Mouse (Mus musculus) lung, postnatal 36 days (tissue): Measurements from ENCODE around the gene Ulk3.

ENCODE experiments used
- DNase-seq: peaks from one replicate; pipeline ENCODE4 v3.0.0; 2022; ENCODE audit warnings: mixed read lengths

Ulk3 gene

DNA sequence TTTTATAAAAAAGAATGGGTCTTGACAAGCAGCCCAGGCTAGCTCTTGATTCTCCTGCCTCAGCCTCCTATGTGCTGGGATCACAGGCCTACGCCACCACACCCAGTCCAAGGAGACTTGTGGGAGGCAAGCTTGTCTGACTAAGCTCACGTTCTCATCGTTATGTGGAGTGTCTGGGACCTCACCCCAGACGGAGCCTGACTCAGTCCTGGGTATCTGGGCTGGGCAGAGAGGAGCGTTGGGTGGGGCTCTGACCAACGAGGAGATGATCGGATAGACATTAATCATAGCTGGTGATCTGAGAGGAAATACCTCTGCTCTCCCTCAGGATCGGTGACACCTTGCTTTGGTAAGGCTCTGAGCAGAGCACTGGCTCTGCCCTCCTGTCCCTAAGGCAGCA is 29.6 kb downstream of the Ulk3 start:
- DNase-seq, result no peak

DNA sequence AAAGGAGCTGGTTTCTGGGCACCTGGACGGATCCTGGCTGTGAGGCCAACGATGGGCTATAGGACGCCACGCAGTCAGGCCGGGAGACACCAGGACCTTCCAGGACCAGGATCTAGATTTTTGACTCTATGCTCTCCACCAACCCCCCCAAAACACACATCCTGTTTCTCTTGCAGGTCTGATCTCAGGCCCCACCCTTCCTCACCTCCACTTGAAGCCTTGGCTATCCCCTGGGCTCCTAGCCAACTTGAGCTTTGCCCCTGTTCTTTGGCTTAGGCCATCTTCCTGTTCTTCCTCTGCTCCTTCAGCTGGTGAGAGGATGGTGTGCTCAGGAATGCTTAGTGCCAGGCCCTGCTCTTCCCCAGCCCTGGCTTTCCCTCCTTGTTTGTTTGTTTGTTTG is 31.4 kb downstream of the Ulk3 start, which contains the start of gene Lman1l:
Gene Lman1l (minus strand): TSS at position 101 of the 400 bp plus-strand sequence.
- DNase-seq, result no peak

DNA sequence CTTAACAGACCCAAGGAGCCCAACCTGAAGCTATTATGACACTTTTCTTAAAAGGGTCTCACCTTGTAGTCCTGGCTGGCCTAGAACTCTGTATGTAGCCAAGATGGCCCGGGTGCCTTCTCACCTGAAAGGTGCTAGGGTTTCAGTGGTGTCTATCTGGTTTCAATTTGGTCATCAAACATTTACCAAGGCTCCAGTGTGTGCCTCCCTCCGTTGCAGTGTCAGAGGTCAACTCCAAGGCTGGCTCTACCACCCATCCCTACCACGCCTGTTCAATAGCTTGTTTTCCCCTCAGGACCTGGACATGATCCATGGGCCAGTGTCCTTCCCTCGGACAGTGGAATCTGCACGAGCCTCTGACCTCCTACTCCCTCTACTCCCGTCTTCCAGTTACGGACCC is 35.0 kb downstream of the Ulk3 start:
- no peak for DNase-seq

DNA sequence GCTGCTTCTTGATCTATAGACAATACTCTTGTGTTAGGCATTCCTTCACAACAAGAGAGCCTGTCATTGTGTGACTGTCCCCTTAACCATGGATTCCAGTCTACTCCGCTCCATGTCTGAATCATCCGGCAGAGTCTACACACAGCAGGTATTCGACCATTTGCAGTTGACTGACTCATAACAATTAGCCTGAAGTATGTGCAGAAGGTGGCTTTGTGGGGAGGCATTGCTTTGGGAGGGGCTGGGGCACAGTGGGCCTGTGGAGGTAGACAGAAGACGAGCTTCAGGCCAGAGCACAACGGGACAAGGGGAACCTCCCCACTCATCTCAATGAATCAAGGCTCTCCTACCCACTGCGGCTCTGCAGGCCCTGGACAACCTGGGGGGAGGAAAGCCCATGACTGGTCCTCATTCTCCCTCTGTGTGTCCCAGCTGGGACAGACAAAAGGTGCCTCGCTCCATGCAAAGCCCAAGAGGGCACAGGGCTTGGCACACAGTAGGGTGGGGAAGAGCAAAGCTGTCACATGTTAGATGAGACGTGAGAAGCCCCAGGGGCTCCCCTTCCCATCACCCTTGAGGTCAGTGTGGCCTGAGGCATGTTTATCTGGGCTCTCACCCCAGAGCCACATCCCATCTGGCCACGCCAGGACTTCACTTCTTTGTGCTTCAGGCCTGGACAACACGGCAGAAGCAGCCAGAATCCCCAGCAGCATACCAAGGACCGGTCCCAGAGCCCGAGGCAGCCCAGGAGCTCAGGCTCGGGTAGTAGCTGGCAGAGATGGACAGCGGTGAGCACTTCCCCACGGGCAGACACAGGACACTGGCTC is 36.6 kb downstream of the Ulk3 start:
- DNase-seq, result no peak

DNA sequence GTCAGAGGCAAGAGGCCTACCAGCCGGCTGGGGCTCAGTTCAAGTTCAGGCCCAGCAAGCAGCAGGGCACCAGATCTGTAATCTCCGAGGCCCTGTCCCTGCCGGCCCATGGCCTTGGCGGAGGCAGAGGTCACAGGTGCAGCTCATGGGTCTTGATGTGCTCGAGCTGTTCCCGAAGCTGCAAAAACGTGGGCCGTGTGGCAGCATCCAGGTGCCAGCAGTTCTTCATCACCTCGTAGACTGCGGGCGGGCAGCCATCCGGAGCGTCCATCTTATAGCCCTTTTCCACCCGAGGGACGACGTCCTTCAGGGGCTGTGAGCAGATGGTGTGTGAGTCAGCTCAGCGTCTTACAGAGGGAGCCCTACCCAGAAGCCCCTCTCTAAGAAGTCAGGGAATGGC is 37.9 kb downstream of the Ulk3 start:
- DNase-seq, result no peak

DNA sequence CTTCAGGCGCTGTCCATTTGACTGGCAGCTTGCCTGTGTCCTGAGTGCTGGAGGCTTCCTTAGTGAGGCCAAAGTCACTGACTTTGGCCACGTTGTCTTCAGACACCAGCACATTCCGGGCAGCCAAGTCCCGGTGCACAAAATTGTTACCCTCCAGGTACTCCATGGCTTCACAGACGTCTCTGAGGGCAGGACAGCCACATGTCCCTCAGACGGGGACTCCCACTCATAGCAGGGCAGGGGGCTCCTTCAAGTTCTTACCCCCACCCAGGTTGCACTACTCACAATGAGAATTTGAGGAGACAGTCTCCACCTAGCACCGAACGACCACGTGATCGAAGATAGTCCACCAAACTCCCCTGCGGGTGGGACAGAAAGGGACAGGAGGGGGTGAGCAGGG is 38.6 kb downstream of the Ulk3 start:
- DNase-seq, result no peak

DNA sequence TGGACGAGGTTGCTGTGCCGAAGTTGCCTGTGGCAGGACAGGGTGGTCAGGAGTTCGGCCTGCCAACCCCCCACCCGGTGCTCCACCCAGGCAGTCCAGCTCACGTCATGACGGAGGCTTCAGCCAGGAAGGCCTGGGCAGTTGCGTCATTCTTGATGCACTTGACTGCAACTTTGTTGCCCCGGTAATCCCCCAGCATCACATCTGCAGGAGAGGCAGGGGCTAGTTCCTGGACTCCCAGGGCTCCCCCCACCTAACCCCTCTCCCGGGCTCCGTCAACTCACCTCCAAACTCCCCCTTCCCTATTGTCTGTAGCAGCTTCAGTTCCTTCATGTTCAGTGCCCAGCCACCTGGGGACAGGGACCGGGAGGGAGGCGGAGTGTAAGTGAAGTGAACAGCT is 39.5 kb downstream of the Ulk3 start:
- DNase-seq, result no peak

DNA sequence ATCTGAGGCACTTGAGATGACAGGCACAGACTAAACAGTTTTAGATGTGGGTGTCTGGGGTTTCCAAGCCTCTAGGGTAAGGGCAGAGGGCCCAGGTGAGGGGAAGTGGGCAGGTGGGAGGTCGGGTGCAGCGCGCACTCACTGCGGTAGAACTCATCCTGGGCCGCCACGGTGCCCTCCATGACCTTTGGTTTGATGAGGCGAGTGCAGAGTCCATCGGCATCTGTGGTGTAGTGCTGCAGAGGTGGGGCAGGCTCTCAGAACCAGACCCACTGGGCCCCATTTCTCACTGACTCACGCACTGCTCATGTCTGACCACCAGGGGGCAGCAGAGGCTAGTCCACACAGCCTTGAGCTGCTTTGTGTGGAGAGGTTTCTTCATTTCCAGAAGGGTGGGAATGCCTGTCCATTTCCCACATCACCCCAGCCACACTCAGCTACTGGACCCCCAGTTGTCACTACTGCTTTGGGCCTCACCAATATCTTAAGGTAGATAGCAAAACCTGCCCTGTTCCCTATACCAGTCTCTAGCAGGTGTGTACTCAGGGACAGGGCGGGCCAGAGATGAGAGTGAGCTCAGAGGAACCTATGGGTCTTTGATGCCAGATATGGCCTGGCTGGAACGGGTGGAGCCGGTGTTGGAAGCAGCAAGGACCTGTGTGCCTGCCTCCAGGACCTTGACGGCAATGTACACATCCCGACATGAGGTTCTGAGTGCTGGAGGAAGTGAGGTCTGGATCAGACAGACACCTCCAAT is 40.0 kb downstream of the Ulk3 start:
- DNase-seq, result peak; percentile 86

DNA sequence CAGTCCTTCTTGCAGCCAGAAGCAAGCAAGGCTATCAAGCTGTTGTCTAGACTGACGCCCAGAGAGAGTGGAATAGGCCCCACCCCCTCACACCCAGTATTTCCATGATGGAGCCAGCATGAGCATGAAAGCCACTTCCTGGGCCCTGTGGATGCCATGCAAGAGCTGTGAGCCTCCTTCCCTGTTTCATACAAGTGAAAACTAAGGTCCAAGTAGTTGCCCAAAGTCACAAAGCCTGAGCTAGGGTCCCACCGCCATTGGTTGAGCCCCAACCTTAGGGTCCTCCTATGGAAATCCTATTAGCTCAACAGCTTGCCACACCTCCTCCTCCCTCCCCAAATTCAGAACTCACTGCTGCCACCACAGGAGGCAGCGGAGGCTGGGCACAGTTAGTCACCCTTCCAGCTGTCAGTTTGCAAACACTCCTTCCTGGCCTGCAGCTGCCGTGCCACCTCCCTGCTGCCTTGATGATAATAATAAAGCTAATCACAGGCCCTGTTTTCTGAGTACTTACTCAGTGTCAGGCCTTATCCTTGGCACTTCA is 44.3 kb downstream of the Ulk3 start:
- peak; percentile 42 for DNase-seq

DNA sequence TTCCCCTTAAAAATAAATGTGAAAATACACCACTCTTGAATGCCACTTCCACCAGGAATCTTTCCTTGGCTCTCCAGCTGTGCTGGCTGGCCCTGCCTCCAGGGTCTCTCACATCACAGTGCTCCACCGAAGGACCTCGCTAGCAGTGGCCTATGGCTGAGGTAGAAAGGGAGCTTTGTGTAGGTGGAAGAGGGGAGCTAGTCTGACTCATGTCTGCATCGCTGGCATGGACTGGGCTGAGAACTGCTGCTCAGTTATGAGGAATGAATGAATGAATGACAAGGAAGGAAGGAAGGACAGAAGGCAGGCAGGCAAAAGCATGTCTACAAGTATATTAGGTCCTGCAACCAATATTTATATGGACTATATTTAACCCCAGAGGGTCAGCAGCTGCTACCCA is 48.0 kb downstream of the Ulk3 start:
- no peak for DNase-seq

DNA sequence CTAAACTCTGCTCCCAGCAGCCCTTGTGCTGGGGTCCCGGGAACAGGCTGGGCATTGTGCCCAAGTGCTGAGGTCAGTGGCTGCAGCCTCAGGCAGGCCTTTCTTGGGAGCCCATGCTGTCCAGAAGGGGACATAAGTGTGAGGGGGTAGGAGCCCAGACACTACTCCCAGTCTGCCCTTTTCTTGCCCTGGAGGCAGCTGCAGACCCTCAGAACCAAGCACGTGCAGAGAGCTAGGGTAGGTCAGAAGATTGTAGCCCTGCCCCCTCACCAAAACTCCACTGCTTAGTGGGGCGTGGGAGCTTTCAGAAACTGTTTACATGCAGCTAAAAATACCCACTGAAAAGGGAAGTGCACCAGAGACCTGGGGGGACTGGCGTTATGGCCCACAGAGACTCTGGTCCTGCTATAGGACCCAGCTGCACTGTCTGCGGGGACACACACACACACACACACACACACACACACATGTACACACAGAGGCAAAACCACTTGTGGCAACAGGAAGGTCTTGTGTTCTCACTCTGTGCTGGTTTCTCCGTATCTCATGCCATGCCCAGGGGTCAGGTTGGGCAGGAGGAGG is 48.6 kb downstream of the Ulk3 start:
- peak; percentile 83 for DNase-seq

DNA sequence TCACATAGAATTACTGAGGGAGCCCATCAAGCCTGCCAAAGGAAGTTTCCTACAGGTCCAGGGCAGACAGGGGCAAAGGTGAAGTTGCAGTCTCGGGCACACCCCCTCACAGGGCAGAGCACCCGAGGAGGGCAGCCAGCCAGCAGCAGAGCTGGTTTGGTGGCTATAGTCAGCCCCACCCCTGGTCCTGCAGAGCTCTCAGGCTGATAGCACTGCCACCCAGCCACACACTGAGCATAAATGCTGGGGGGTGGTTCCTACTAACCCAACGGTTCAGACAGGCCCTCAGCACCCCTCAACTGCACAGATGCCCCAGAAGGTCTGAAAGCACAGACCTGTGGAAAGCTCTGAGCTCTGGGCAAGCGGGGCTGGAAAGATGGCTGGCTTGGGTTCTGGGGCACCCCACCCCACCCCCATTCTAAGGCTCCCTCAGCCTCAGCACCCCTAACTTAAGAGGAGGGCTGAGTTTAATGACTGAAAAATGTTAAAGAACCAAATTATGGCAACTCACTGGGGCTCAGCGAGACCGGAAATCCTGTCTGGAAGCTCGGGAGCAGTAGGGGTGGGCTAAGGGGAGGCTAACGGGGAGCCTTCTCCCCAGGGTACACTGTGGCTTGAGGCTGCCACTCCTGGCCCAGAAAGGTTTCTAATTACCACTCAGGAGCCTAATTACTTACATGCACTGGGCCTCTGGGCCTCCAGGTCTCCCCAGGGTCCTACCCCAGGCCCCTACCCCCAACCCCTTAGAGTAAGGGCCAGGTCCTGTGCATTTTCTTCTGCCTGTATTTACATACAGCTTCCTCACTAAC is 49.6 kb downstream of the Ulk3 start:
- DNase-seq, result peak; percentile 87

DNA sequence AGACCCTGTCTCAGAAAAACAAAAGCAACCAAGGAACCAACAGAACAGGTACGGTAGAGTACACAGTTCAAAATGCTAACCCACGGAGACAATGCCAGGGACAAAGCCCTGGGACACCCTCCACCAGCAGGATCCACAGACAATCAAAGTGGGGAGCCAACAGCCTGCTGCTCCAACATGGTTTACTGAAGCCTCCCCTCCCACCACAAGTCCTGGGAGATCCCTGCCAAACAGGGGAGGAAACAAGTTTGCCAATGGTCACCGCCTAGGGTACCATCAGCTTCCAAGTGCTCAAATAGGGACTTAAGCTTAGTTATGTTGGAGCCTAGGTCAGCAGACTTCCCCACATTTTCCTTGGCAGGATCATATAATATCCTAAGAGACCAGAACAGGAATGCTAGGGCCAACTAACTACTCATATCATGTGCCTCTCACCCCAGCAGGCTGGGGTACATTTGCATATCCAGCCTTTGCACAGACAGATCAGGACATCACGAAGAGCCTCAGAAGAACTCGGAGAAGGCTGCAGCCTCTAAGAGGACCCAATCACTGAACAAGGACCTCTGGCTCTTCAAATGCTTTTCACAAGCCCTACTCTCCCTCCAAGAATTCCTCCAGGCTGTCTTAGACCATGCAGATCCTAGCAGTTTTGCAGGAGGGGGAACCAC is 50.5 kb downstream of the Ulk3 start:
- DNase-seq, result peak; percentile 37

DNA sequence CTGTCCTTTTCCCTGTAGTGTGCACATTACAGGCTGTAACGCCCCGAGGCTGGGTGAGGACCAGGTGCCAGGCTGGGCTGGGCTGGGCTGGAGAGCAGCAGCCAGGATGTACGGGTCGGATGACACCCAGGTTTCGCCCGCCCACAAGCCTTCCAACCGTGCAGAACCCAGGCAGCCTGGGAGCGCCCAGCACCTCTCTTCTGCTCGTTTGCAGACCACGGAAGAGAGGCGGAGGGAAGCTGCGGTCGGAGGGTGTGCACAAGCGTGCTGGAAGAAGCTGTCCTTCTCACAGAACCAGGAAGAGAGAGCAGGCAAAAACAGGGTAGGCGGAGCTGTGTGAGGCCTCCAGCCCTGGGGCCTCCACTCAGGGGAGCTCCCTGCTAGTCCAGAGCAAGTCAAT is 51.1 kb downstream of the Ulk3 start:
- peak; percentile 93 for DNase-seq

DNA sequence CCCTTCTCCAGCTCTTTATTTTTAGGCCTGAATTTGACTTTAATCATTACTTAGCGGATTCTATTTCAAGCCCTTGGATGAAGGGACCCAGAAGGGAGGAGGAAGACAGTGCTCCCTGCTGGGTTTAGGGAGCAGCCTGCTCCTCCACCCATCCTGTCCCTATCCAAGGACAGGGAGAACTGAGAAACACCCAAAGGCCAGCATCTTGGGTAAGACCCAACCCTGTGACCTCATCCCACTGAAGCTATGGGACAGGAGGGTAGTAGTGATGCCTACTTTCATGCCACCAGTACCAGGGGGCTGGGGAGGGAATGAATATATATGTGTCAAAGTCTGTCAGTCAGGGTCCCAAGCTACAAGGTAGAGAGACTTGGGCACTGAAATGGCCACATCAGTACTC is 51.8 kb downstream of the Ulk3 start:
- DNase-seq, result peak; percentile 36

DNA sequence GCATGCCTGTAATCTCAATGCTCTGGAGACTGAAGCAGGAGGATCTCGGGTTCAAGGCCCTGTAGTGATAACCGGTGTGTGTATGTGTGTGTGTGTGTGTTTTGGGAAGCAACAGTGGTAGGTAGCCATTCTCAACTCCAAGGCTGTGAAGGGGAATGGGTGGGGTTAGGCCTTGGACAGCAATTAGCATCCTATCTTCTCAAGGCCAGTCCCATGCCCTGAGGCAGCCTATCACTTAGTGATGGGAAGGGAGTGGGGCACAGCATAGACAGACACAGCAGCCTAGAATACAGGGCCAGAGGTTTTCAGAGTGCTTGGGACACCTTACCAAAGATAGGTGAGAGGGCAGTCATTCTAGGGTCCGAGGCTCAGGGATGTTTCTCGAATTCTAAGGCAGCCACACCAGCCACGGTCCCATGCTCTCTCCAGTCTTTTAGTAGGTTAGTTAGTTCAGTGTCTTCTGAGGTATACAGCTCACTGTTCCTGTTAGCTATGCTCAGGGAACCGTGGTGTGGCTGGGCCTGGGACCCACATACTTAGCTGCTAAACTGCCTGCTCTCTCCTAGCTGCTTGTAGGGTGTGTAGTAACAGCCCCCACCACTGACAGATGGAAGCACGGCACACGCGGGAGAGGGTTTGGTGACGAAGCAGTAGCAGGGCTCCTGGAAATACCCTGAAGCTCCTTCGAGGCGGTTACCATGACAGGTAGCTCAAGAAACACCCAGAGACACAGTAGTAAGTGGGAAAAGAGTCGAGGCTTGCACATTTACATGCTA is 52.7 kb downstream of the Ulk3 start:
- DNase-seq, result no peak

DNA sequence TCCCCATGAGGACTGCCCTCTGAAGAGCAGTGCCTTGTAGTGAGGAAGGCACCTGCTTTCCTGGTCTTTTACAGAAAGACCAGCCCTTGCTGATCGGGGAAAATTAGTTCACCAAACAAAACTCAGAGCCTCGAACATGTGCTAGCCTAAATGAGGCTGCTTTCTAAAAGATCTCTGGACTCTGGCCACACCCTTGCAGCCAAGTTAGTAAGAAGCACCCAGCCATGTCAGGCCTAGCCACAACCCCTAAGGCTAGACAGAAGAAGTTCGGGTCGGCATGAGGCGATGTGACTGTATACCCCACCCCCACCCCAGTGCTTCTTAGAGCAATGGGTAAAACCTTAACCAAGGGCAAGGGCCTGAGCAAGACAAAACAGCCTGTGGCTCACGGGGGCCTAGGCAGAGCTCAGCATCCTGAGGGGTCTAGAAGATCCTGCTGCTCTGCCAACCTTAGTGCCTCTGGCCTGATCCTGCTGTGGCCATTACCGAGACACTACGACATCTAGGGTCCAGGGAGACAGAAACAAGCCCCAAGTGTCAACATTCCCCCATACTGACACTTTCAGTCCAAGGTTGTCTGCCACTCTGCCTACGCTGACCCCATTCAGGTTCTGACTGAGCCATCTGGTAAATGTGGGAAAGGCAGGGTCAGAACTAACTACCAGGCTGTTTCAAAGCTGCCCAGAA is 54.1 kb downstream of the Ulk3 start:
- peak; percentile 34 for DNase-seq

DNA sequence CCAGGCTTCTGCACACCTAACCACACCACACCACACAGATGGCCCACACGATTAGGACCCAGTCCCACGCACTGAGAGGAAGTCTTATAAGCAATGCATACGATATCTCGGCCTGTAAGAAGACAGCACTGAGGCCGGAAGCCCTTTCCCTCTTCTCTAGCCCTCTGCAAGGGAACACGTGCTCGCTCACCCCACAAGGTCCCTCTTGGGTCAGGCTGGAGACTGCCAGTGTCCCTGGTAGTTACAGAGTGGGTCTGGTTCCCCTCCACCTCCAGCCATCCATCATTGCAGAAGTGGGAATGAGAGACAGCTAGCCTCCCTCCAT is 54.6 kb downstream of the Ulk3 start:
- DNase-seq, result peak; percentile 58

DNA sequence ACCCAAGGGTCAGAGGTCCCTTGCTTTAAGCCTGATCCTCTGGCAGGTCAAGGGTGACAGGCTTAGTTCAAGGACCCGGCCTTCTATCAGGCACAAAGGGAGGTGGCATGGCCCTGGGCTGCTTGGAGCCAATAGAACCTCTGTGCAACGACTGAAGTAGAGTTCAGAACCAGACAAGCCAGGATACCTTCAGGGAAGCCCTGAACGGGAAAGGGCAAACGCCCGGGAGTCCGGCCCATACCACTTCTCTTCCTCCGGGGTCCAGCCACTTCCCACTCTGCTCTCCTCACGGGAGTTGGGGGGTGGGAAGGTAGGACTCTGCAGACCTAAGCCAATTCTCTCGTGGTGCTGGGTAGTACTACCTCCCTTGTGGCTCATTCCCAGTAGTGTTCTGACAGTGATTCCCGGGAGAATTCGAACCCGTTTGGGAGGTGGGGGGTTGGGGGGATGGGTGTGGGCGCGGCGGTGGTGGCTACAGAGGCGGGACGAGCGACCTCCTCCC is 55.2 kb downstream of the Ulk3 start:
- DNase-seq, result peak; percentile 43
